Mouse (Mus musculus) liver, embryonic 11.5 days (tissue): ENCODE results near the gene Gm10718. TPM values are rescaled to one million over a fixed set of nuclear protein-coding genes. Genes with fewer than 3 reads are reported as not detected.
A peak's percentile ranks its signal among the peaks of the same experiment; 100 is the strongest.
"Not testable (repeated sequence)": the region's sequence is repeated elsewhere in the genome, so short reads cannot be mapped to it uniquely, and the experiment has no call there.

Source experiments
- ATAC-seq: fragments of 200-750 bp; cut with Nextera tagmentation; replicated peaks from 2 replicates; pipeline ENCODE4 v1.8.0; 2017; ENCODE audit warnings: moderate number of reproducible peaks, mild to moderate bottlenecking, moderate TSS enrichment, moderate library complexity; ENCODE audit not compliant: low FRiP score
- DNase-seq: peaks from one replicate; pipeline ENCODE4 v3.0.0-alpha.2; 2017; ENCODE audit warnings: low spot score
- H3K27ac ChIP-seq: fragments of 300-500 bp; sonication (generic); 2 replicates; pipeline ENCODE4 v1.5.1; 2014; ENCODE audit warnings: mild to moderate bottlenecking, low read depth, low read length, control low read depth
- H3K27me3 ChIP-seq: fragments of 300-500 bp; sonication (generic); replicated peaks from 2 replicates; pipeline ENCODE4 v1.6.1; 2014; ENCODE audit warnings: low read length, mixed read lengths; ENCODE audit not compliant: control insufficient read depth, insufficient read depth
- H3K36me3 ChIP-seq: fragments of 300-500 bp; sonication (generic); 2 replicates; pipeline ENCODE4 v1.6.1; 2014; ENCODE audit warnings: mild to moderate bottlenecking, low read length, moderate library complexity, mixed read lengths; ENCODE audit not compliant: control insufficient read depth, insufficient read depth
- H3K4me1 ChIP-seq: fragments of 300-500 bp; sonication (generic); replicated peaks from 2 replicates; pipeline ENCODE4 v1.6.1; 2014; ENCODE audit warnings: low read length, mixed read lengths; ENCODE audit not compliant: control insufficient read depth, insufficient read depth
- H3K4me2 ChIP-seq: fragments of 300-500 bp; sonication (generic); 2 replicates; pipeline ENCODE4 v1.6.1; 2014; ENCODE audit warnings: mild to moderate bottlenecking, control low read depth, moderate library complexity
- H3K4me3 ChIP-seq: fragments of 300-500 bp; sonication (generic); 2 replicates; pipeline ENCODE4 v1.5.1; 2014; ENCODE audit warnings: low read depth, low read length, control low read depth
- H3K9ac ChIP-seq: fragments of 300-500 bp; sonication (generic); 2 replicates; pipeline ENCODE4 v1.6.1; 2014; ENCODE audit warnings: low read depth, low read length, control low read depth
- H3K9me3 ChIP-seq: fragments of 300-500 bp; sonication (generic); 2 replicates; pipeline ENCODE4 v1.6.1; 2016; ENCODE audit warnings: low read length, inconsistent platforms, mixed read lengths; ENCODE audit not compliant: control insufficient read depth
- WGBS: fragments of 180-500 bp; shearing (Covaris S2); extraction: QIAGEN DNeasy Blood & Tissue Kit; methylation state at CpG from one replicate; pipeline ENCODE4 v1.1.7; 2014; 5-methylcytosine and 5-hydroxymethylcytosine counted together
- polyA plus RNA-seq: library from polyadenylated mRNA; unstranded; fragments of >200 nt; fragmentation: Nextera tagmentation; extraction: Ambion mirVana; gene quantifications from 2 replicates; pipeline ENCODE4 v1.2.1, GENCODE M21; 2014

Gene Gm10718
- polyA plus RNA-seq, 1 experiment from 2014 or later, result not detected

DNA sequence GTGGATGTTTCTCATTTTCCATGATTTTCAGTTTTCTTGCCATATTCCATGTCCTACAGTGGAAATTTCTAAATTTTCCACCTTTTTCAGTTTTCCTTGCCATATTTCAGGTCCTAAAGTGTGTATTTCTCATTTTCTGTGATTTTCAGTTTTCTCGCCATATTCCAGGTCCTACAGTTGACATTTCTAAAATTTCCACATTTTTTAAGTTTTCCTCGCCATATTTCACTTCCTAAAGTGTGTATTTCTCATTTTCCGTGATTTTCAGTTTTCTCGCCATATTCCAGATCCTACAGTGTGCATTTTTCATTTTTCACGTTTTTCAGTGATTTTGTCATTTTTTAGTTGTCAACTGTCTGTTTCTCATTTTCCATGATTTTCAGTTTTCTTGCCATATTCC lies 14.0 kb upstream of the Gm10718 start:
- ATAC-seq, result peak; percentile 51

DNA sequence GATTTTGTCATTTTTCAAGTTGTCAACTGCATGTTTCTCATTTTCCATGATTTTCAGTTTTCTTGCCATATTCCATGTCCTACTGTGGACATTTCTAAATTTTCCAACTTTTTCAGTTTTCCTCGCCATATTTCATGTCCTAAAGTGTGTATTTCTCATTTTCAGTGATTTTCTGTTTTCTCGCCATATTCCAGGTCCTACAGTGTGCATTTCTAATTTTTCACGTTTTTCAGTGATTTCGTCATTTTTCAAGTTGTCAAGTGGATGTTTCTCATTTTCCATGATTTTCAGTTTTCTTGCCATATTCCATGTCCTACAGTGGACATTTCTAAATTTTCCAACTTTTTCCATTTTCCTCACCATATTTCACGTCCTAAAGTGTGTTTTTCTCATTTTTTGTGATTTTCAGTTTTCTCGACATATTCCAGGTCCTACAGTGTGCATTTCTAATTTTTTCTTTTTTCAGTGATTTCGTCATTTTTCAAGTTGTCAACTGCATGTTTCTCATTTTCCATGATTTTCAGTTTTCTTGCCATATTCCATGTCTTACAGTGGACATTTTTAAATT lies 11.2 kb upstream of the Gm10718 start:
- H3K4me3 ChIP-seq, ATAC-seq, H3K27me3 ChIP-seq, DNase-seq, H3K36me3 ChIP-seq, H3K4me2 ChIP-seq, H3K9ac ChIP-seq, H3K27ac ChIP-seq, H3K4me1 ChIP-seq, H3K9me3 ChIP-seq: not testable (repeated sequence)
- 88% methylated on average over 2 of the region's 7 CpGs for WGBS

More for the DNA sequence above, 14.0 kb upstream of the Gm10718 start:
- DNase-seq, H3K9ac ChIP-seq, H3K4me1 ChIP-seq, H3K4me2 ChIP-seq, H3K27ac ChIP-seq, H3K9me3 ChIP-seq, H3K36me3 ChIP-seq, H3K27me3 ChIP-seq, H3K4me3 ChIP-seq: not testable (repeated sequence)
- WGBS, result no CpG with 5 or more reads among the region's 5 CpGs

DNA sequence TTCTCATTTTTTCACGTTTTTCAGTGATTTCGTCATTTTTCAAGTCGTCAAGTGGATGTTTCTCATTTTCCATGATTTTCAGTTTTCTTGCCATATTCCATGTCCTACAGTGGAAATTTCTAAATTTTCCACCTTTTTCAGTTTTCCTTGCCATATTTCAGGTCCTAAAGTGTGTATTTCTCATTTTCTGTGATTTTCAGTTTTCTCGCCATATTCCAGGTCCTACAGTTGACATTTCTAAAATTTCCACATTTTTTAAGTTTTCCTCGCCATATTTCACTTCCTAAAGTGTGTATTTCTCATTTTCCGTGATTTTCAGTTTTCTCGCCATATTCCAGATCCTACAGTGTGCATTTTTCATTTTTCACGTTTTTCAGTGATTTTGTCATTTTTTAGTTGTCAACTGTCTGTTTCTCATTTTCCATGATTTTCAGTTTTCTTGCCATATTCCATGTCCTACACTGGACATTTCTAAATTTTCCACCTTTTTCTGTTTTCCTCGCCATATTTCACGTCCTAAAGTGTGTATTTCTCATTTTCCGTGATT lies 10.5 kb upstream of the Gm10718 start, which contains the start of gene Gm10721:
Gene Gm10721 (plus strand): TSS at position 408 of the 547 bp plus-strand sequence.
- not testable (repeated sequence) for H3K27me3 ChIP-seq, H3K36me3 ChIP-seq, H3K9ac ChIP-seq, H3K9me3 ChIP-seq, H3K4me3 ChIP-seq, H3K27ac ChIP-seq, H3K4me1 ChIP-seq, DNase-seq, H3K4me2 ChIP-seq
- ATAC-seq, result peak; percentile 61
- no CpG with 5 or more reads among the region's 11 CpGs for WGBS

DNA sequence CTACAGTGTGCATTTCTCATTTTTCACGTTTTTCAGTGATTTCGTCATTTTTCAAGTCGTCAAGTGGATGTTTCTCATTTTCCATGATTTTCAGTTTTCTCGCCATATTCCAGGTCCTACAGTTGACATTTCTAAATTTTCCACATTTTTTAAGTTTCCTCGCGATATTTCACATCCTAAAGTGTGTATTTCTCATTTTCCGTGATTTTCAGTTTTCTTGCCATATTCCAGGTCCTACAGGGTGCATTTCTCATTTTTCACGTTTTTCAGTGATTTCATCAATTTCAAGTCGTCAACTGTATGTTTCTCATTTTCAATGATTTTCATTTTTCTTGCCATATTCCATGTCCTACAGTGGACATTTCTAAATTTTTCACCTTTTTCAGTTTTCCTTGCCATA lies 8.0 kb upstream of the Gm10718 start, which contains the start of gene Gm10720:
Gene Gm10720 (plus strand): TSS at position 301 of the 400 bp plus-strand sequence.
- H3K27ac ChIP-seq, H3K4me1 ChIP-seq, H3K9ac ChIP-seq, H3K4me2 ChIP-seq, DNase-seq, H3K9me3 ChIP-seq, H3K36me3 ChIP-seq, ATAC-seq, H3K4me3 ChIP-seq, H3K27me3 ChIP-seq: not testable (repeated sequence)
- WGBS, result 59% methylated on average over 4 of the region's 9 CpGs

DNA sequence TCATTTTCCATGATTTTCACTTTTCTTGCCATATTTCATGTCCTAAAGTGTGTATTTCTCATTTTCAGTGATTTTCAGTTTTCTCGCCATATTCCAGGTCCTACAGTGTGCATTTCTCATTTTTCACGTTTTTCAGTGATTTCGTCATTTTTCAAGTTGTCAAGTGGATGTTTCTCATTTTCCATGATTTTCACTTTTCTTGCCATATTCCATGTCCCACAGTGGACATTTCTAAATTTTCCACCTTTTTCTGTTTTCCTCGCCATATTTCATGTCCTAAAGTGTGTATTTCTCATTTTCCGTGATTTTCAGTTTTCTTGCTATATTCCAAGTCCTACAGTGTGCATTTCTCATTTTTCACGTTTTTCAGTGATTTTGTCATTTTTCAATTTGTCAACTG lies 7.5 kb upstream of the Gm10718 start:
- ATAC-seq, H3K4me2 ChIP-seq, H3K36me3 ChIP-seq, H3K27ac ChIP-seq, H3K4me1 ChIP-seq, H3K9ac ChIP-seq, H3K9me3 ChIP-seq, H3K4me3 ChIP-seq, H3K27me3 ChIP-seq, DNase-seq: not testable (repeated sequence)
- 67% methylated on average over 4 of the region's 6 CpGs for WGBS

DNA sequence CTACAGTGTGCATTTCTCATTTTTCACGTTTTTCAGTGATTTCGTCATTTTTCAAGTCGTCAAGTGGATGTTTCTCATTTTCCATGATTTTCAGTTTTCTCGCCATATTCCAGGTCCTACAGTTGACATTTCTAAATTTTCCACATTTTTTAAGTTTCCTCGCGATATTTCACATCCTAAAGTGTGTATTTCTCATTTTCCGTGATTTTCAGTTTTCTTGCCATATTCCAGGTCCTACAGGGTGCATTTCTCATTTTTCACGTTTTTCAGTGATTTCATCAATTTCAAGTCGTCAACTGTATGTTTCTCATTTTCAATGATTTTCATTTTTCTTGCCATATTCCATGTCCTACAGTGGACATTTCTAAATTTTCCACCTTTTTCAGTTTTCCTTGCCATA lies 6.2 kb upstream of the Gm10718 start, which contains the start of gene Gm10719:
Gene Gm10719 (plus strand): TSS at position 301 of the 400 bp plus-strand sequence.
- H3K36me3 ChIP-seq, H3K27me3 ChIP-seq, H3K4me3 ChIP-seq, H3K9ac ChIP-seq, H3K4me2 ChIP-seq, H3K9me3 ChIP-seq, DNase-seq, ATAC-seq, H3K27ac ChIP-seq, H3K4me1 ChIP-seq: not testable (repeated sequence)
- WGBS, result no CpG with 5 or more reads among the region's 9 CpGs

DNA sequence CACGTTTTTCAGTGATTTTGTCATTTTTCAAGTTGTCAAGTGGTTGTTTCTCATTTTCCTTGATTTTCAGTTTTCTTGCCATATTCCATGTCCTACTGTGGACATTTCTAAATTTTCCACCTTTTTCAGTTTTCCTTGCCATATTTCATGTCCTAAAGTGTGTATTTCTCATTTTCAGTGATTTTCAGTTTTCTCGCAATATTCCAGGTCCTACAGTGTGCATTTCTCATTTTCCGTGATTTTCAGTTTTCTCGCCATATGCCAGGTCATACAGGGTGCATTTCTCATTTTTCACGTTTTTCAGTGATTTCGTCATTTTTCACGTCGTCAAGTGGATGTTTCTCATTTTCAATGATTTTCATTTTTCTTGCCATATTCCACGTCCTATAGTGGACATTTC lies 4.4 kb upstream of the Gm10718 start:
- not testable (repeated sequence) for H3K4me3 ChIP-seq, H3K4me2 ChIP-seq, DNase-seq, H3K27ac ChIP-seq, H3K9ac ChIP-seq, H3K27me3 ChIP-seq, H3K36me3 ChIP-seq, ATAC-seq, H3K4me1 ChIP-seq, H3K9me3 ChIP-seq
- 63% methylated on average over 9 of the region's 9 CpGs for WGBS

DNA sequence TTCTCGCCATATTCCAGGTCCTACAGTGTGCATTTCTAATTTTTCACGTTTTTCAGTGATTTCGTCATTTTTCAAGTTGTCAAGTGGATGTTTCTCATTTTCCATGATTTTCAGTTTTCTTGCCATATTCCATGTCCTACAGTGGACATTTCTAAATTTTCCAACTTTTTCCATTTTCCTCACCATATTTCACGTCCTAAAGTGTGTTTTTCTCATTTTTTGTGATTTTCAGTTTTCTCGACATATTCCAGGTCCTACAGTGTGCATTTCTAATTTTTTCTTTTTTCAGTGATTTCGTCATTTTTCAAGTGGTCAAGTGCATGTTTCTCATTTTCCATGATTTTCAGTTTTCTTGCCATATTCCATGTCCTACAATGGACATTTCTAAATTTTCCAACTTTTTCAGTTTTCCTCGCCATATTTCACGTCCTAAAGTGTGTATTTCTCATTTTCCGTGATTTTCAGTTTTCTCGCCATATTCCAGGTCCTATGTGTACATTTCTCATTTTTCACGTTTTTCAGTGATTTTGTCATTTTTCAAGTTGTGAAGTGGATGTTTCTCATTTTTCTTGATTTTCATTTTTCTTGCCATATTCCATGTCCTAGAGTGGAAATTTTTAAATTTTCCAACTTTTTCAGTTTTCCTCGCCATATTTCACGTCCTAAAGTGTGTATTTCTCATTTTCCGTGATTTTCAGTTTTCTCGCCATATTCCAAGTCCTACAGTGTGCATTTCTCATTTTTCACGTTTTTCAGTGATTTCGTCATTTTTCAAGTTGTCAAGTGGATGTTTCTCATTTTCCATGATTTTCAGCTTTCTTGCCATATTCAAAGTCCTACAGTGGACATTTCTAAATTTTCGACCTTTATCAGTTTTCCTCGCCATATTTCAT lies 3.3 kb upstream of the Gm10718 start:
- H3K27ac ChIP-seq, H3K9ac ChIP-seq, H3K4me2 ChIP-seq, DNase-seq, H3K36me3 ChIP-seq, H3K27me3 ChIP-seq, ATAC-seq, H3K9me3 ChIP-seq, H3K4me3 ChIP-seq, H3K4me1 ChIP-seq: not testable (repeated sequence)
- 73% methylated on average over 11 of the region's 19 CpGs for WGBS
